Mouse (Mus musculus) midbrain, postnatal 0 days (tissue): ENCODE data around the gene Hsd17b3. TPM values are rescaled to one million over a fixed set of nuclear protein-coding genes. Genes with fewer than 3 reads are reported as not detected.

ENCODE experiments used
- ATAC-seq: fragments of 200-750 bp; cut with Nextera tagmentation; 2 replicates; pipeline ENCODE4 v1.8.0; 2017; ENCODE audit warnings: moderate number of reproducible peaks, mild to moderate bottlenecking, moderate TSS enrichment, moderate library complexity; ENCODE audit not compliant: low FRiP score
- DNase-seq: peaks from one replicate; pipeline ENCODE4 v3.0.0-alpha.2; 2015; ENCODE audit warnings: low spot score
- H3K27ac ChIP-seq: fragments of 300-500 bp; sonication (generic); 2 replicates; pipeline ENCODE4 v1.5.1; 2014; ENCODE audit warnings: low read depth, mild to moderate bottlenecking, low read length, mixed read lengths
- H3K27me3 ChIP-seq: fragments of 300-500 bp; sonication (generic); 2 replicates; pipeline ENCODE4 v1.6.1; 2014; ENCODE audit warnings: low read length, control low read depth, mixed read lengths; ENCODE audit not compliant: insufficient read depth
- H3K36me3 ChIP-seq: fragments of 300-500 bp; sonication (generic); 2 replicates; pipeline ENCODE4 v1.6.1; 2014; ENCODE audit warnings: low read length, control low read depth, mixed read lengths; ENCODE audit not compliant: insufficient read depth
- H3K4me1 ChIP-seq: fragments of 300-500 bp; sonication (generic); 2 replicates; pipeline ENCODE4 v1.6.1; 2014; ENCODE audit warnings: mild to moderate bottlenecking, control low read depth, antibody characterized with exemption, low read length, mixed read lengths; ENCODE audit not compliant: insufficient read depth
- H3K4me2 ChIP-seq: fragments of 300-500 bp; sonication (generic); 2 replicates; pipeline ENCODE4 v1.6.1; 2014; ENCODE audit warnings: low read depth, mild to moderate bottlenecking, low read length, mixed read lengths; ENCODE audit not compliant: poor library complexity, severe bottlenecking
- H3K4me3 ChIP-seq: fragments of 300-500 bp; sonication (generic); 2 replicates; pipeline ENCODE4 v1.5.1; 2014; ENCODE audit warnings: low read depth, mild to moderate bottlenecking, low read length, moderate library complexity
- H3K9ac ChIP-seq: fragments of 300-500 bp; sonication (generic); replicated peaks from 2 replicates; pipeline ENCODE4 v1.6.1; 2014; ENCODE audit warnings: mild to moderate bottlenecking, low read length, moderate library complexity, mixed read lengths; ENCODE audit not compliant: poor library complexity, severe bottlenecking
- H3K9me3 ChIP-seq: fragments of 300-500 bp; sonication (generic); 2 replicates; pipeline ENCODE4 v1.6.1; 2016; ENCODE audit warnings: low read length, control low read depth
- CTCF ChIP-seq: IDR thresholded peaks from 2 replicates; pipeline ENCODE4 v1.5.1; 2016; ENCODE audit warnings: antibody characterized with exemption, mild to moderate bottlenecking
- WGBS: fragments of 180-500 bp; shearing (Covaris S2); extraction: QIAGEN DNeasy Blood & Tissue Kit; methylation state at CpG from one replicate; pipeline ENCODE4 v1.1.7; 2014; 5-methylcytosine and 5-hydroxymethylcytosine counted together
- polyA plus RNA-seq: library from polyadenylated mRNA; unstranded; fragments of >200 nt; fragmentation: Nextera tagmentation; extraction: Ambion mirVana; gene quantifications from 2 replicates; pipeline ENCODE4 v1.2.1, GENCODE M21; 2015
- total RNA-seq: library from RNA; depleted of rRNA; stranded (reverse); fragments of >200 nt; gene quantifications from 2 replicates; pipeline ENCODE4 v1.2.3, GENCODE M21; 2014; rRNA removed

The Hsd17b3 gene
- total and polyA plus RNA-seq, 2 experiments from 2014 or later, result not detected

DNA sequence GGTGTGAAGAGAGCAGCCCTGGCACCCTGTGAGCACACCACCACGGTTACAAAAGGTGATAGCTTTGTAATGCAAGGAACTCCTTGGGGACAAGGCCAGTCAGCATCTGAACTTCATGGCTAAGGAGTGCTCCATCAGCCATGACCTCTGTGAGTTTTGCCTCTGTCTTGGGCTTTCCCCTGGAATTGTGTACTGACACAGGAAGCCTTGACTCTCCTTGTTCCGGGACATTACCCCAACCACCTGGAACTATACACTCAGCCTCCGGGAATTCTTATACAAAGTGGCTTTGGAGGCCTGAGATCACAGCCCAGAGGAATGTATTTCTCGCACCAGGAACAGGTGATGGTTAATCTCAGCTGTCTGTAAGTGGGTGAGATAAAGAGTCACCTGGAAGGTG lies 64.2 kb downstream of the Hsd17b3 start:
- ATAC-seq (no peak), DNase-seq (no peak)
- Histone ChIP-seq H3K9me3 (no peaks in the 10 kb centered on the region), H3K4me2 (no peak overlapping the region), H3K4me1 (no peaks in the 10 kb centered on the region), H3K36me3 (no peaks in the 10 kb centered on the region), H3K27ac (no peak overlapping the region), H3K9ac (no peak overlapping the region), H3K27me3 (no peaks in the 10 kb centered on the region), H3K4me3 (no peak overlapping the region)
- WGBS, result 82% methylated on average over 4 of the region's 4 CpGs
- no peak for TF ChIP-seq CTCF

DNA sequence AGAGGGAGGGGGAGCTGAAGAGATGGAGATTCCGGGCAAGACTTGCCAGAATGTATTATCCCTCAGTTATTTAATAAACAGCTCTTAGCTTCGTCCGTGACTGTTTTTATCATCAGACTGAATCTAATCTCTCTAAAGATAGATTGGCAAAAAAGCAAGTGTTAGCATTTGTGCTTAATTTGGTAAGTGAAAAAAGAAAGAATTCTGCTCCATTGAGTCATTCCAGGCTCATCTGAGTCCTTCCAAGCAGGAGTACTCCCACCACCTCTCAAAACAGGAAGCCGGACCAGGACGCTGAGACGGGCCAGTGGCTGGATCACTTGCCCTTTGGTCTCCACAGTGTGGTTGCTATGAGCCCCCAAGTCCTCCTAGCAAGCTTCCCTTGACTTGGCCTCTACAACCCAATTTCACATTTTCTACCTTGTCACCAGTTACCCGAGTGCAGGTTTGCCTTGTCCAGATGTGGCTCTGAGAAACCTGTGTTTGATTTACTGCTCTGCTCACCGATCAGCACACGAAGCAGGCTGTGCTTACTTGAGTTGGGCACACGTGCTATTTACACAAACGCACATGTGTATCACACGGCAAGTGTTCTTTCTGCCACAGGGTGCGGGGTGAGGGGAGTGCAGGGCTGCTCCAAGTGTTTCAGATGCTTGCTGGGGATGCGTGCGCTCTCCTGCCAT lies 66.1 kb downstream of the Hsd17b3 start:
- ATAC-seq, result no peak
- no peak for TF ChIP-seq CTCF
- Histone ChIP-seq H3K4me2 (no peak overlapping the region), H3K27me3 (no peaks in the 10 kb centered on the region), H3K4me3 (no peak overlapping the region), H3K4me1 (no peaks in the 10 kb centered on the region), H3K9ac (no peak overlapping the region), H3K36me3 (no peaks in the 10 kb centered on the region), H3K27ac (no peak overlapping the region), H3K9me3 (no peaks in the 10 kb centered on the region)
- DNase-seq, result no peak
- WGBS, result 86% methylated on average over 15 of the region's 15 CpGs

DNA sequence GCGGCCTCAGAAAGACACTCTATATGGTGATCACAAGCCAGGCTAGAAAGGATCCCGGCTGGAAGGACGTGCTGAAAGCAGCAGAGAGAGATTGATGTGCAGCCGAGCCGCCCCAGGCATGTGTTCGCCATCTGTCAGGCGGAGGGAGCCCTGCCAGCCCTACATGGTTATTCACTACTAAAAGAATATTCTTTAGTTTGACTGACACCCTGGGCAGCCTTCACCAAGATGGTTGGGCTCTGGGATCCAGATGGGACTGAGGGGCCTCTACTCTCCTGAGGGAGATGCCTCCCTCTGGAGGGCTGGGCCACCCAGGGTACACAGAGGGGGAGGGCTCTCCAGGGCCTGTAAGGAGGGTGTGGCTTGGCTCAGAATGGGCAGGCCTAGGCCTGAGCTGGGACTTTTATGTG lies 68.1 kb downstream of the Hsd17b3 start:
- no peaks in the 10 kb centered on the region for H3K36me3 ChIP-seq
- no peak overlapping the region for H3K4me2 ChIP-seq
- WGBS, result 40% methylated on average over 7 of the region's 7 CpGs
- no peaks in the 10 kb centered on the region for H3K9me3 ChIP-seq
- no peaks in the 10 kb centered on the region for H3K27me3 ChIP-seq
- no peak overlapping the region for H3K9ac ChIP-seq
- DNase-seq (peak; percentile 80), ATAC-seq (peak; percentile 83)
- no peak overlapping the region for H3K27ac ChIP-seq
- no peak overlapping the region for H3K4me3 ChIP-seq
- no peaks in the 10 kb centered on the region for H3K4me1 ChIP-seq
- no peak for TF ChIP-seq CTCF

DNA sequence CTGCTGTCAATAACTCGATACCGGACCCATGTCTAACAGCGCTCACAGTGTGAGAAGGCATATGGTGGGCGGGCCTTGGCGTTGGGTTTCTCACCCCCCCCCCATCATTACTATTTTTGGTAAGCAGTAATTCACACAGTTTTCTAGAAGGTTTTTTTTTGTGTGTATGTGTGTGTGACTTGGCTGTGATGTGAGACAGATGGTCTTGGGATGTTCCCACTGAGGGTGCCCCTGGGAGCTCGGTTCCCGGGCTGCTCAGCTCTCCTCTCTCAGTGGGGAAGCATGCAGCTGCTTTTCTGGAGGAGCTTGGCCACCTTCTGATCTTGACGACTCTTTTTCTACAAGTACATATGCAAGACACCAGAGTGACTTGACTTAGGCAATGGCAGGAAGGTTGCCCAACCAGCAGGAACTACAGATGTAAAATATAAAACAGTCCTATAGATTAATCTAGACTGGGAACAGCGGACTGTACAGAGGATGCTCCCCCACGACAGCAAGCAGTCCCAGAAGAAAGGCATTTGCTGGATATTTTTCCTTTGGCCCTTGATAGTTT lies 70.4 kb downstream of the Hsd17b3 start:
- no peak overlapping the region for H3K4me2 ChIP-seq
- H3K27me3 ChIP-seq, result no peaks in the 10 kb centered on the region
- no peaks in the 10 kb centered on the region for H3K9me3 ChIP-seq
- ATAC-seq (no peak), DNase-seq (no peak)
- TF ChIP-seq CTCF, result no peak
- no peak overlapping the region for H3K9ac ChIP-seq
- H3K4me3 ChIP-seq, result no peak overlapping the region
- H3K4me1 ChIP-seq, result no peaks in the 10 kb centered on the region
- H3K36me3 ChIP-seq, result no peaks in the 10 kb centered on the region
- 76% methylated on average over 10 of the region's 10 CpGs for WGBS
- H3K27ac ChIP-seq, result no peak overlapping the region

DNA sequence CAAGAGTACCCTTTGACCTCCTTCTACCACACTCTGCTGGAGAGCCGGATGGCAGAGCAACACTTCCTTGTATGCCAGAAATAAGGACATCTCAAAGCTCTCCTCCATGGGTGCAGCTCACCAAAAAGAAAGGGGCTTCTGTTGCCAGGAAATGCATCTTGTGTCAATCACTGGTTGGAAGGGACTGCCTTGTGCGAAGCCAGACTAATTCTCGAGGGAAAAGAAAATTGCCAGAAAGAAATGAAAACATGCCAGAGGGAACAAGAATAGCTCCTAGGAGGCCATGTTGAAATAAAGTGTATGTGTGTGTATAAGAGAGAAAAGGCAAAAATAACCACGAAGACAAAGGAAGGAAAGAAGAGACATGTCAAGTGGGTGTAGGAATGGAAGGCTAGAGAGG lies 73.0 kb downstream of the Hsd17b3 start:
- DNase-seq (no peak), ATAC-seq (no peak)
- 63% methylated on average over 4 of the region's 4 CpGs for WGBS
- no peak overlapping the region for H3K4me3 ChIP-seq
- H3K4me1 ChIP-seq, result no peaks in the 10 kb centered on the region
- no peak for TF ChIP-seq CTCF
- no peak overlapping the region for H3K27ac ChIP-seq
- no peak overlapping the region for H3K4me2 ChIP-seq
- no peak overlapping the region for H3K9ac ChIP-seq
- H3K36me3 ChIP-seq, result no peaks in the 10 kb centered on the region
- no peaks in the 10 kb centered on the region for H3K9me3 ChIP-seq
- no peaks in the 10 kb centered on the region for H3K27me3 ChIP-seq

DNA sequence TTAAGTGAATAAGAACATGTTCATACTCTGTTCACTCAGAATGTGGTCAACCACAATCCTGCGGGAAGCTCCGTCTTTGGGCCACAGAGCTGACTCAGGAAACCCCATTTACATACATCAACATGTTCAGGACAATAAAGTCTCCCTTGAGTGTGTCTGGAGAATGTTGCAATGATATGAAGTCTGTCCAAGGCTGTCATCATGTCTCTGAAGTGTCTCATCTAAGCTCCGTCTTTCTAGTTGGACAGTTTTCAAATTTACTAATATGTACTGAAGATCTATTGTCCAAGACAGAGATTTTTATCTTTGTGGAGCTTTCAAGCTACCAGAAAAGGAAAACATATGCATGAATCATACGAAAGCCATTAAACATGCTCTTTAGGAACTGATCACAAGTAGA lies 77.9 kb downstream of the Hsd17b3 start:
- ATAC-seq, result no peak
- 91% methylated on average over 4 of the region's 4 CpGs for WGBS

More for the DNA sequence above, 77.9 kb downstream of the Hsd17b3 start:
- TF ChIP-seq CTCF, result no peak
- no peaks in the 10 kb centered on the region for H3K4me1 ChIP-seq
- H3K9ac ChIP-seq, result no peak overlapping the region
- no peak overlapping the region for H3K4me2 ChIP-seq
- H3K4me3 ChIP-seq, result no peak overlapping the region
- H3K27ac ChIP-seq, result no peak overlapping the region
- no peaks in the 10 kb centered on the region for H3K9me3 ChIP-seq
- no peaks in the 10 kb centered on the region for H3K36me3 ChIP-seq
- no peak for DNase-seq
- no peaks in the 10 kb centered on the region for H3K27me3 ChIP-seq

Other genes starting within 250 kb of the Hsd17b3 start
- 0.99 and 2.6 TPM in 2 replicates for gene Slc35d2, start 40.1 kb upstream of the Hsd17b3 start, total RNA-seq
- gene Slc35d2, start 40.1 kb upstream of the Hsd17b3 start, polyA plus RNA-seq, result 1.0 and 1.1 TPM in 2 replicates
- 7.1 and 8.6 TPM in 2 replicates for gene Zfp367, start 64.0 kb upstream of the Hsd17b3 start, total RNA-seq
- 3.3 and 3.4 TPM in 2 replicates for gene Zfp367, start 64.0 kb upstream of the Hsd17b3 start, polyA plus RNA-seq
- 55.6 and 68.0 TPM in 2 replicates for gene Habp4, start 72.6 kb upstream of the Hsd17b3 start, total RNA-seq
- 60.3 and 64.5 TPM in 2 replicates for gene Habp4, start 72.6 kb upstream of the Hsd17b3 start, polyA plus RNA-seq
- 4.2 and 4.6 TPM in 2 replicates for gene Cdc14b, start 186.1 kb upstream of the Hsd17b3 start, total RNA-seq
- gene Cdc14b, start 186.1 kb upstream of the Hsd17b3 start, polyA plus RNA-seq, result 0.72 and 1.2 TPM in 2 replicates
- 12.3 and 12.6 TPM in 2 replicates for gene Aaed1, start 223.5 kb upstream of the Hsd17b3 start, total RNA-seq
- gene Aaed1, start 223.5 kb upstream of the Hsd17b3 start, polyA plus RNA-seq, result 12.0 and 13.5 TPM in 2 replicates